Mouse (Mus musculus): ENCODE measurements around the gene Prss2. TPM values are rescaled to one million over a fixed set of nuclear protein-coding genes. Genes with fewer than 3 reads are reported as not detected.
"Not testable (repeated sequence)": the region's sequence is repeated elsewhere in the genome, so short reads cannot be mapped to it uniquely, and the experiment has no call there.

Gene Prss2
- polyA plus RNA-seq, 1 experiment: 0.46 TPM

GRCm38 (mm10) chr6:41537376-41537775 lies 15.8 kb downstream of the Prss2 start:
- DNase-seq: no peak
- WGBS: 84% methylated on average over 1 of the region's 1 CpGs
- Histone ChIP-seq H3K4me3 (replicated peaks; ENCODE audit: extremely low read depth, low read depth, low read length) (no peak overlapping the region), H3K4me1 (ENCODE audit: control insufficient read depth, insufficient read depth, low read length) (no peaks in the 10 kb centered on the region)
- TF ChIP-seq CTCF (IDR thresholded peaks at IDR 0.05; ENCODE audit: insufficient read depth, low read length) (no peak), POLR2A (IDR thresholded peaks at IDR 0.05; ENCODE audit: borderline replicate concordance, extremely low read depth, low read depth, low read length) (no peak)

GRCm38 (mm10) chr6:41538296-41538695 lies 16.7 kb downstream of the Prss2 start:
- DNase-seq; H3K4me3 ChIP-seq (replicated peaks; ENCODE audit: extremely low read depth, low read depth, low read length); H3K4me1 ChIP-seq (ENCODE audit: control insufficient read depth, insufficient read depth, low read length): not testable (repeated sequence)
- WGBS: 81% methylated on average over 7 of the region's 8 CpGs

DNA sequence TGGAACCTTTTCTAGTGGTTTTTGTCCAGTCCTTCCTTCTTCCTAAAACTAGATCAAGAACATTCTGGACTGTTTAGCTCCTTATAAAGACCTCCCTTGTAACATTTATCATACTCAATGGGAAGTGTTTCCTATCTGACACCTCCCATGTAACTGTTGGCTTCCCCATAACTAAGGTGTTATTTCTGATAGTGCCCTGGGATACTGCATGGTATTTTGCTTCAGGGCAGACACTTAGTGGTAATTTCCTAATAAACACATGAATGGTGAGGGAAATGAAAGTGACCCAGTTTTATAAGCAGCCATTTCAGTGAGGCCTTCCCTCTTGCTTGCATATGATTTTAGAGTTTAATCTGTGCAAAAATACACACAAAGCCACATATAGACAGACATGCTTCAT lies 19.2 kb downstream of the Prss2 start:
- H3K4me1 ChIP-seq (ENCODE audit: control insufficient read depth, insufficient read depth, low read length): no peaks in the 10 kb centered on the region
- TF ChIP-seq POLR2A (IDR thresholded peaks at IDR 0.05; ENCODE audit: borderline replicate concordance, extremely low read depth, low read depth, low read length): no peak
- no peak for TF ChIP-seq CTCF (IDR thresholded peaks at IDR 0.05; ENCODE audit: insufficient read depth, low read length)
- no peak for DNase-seq
- no peak overlapping the region for H3K4me3 ChIP-seq (replicated peaks; ENCODE audit: extremely low read depth, low read depth, low read length)

GRCm38 (mm10) chr6:41541746-41542145 lies 20.2 kb downstream of the Prss2 start:
- no peak overlapping the region for H3K4me3 ChIP-seq (replicated peaks; ENCODE audit: extremely low read depth, low read depth, low read length)
- no peak for DNase-seq
- WGBS: 56% methylated on average over 1 of the region's 1 CpGs
- H3K4me1 ChIP-seq (ENCODE audit: control insufficient read depth, insufficient read depth, low read length): no peaks in the 10 kb centered on the region
- TF ChIP-seq CTCF (IDR thresholded peaks at IDR 0.05; ENCODE audit: insufficient read depth, low read length) (no peak), POLR2A (IDR thresholded peaks at IDR 0.05; ENCODE audit: borderline replicate concordance, extremely low read depth, low read depth, low read length) (no peak)

- no peak overlapping the region for H3K4me3 ChIP-seq (replicated peaks; ENCODE audit: extremely low read depth, low read depth, low read length)
- no peak for TF ChIP-seq CTCF (IDR thresholded peaks at IDR 0.05; ENCODE audit: insufficient read depth, low read length)
- TF ChIP-seq POLR2A (IDR thresholded peaks at IDR 0.05; ENCODE audit: borderline replicate concordance, extremely low read depth, low read depth, low read length): no peak
- WGBS: 18% methylated on average over 3 of the region's 3 CpGs
Observed at GRCm38 (mm10) chr6:41542983-41543382, 21.4 kb downstream of the Prss2 start.

GRCm38 (mm10) chr6:41543411-41544050 lies 21.9 kb downstream of the Prss2 start:
- Histone ChIP-seq H3K4me1 (ENCODE audit: control insufficient read depth, insufficient read depth, low read length) (no peaks in the 10 kb centered on the region), H3K4me3 (replicated peaks; ENCODE audit: extremely low read depth, low read depth, low read length) (no peak overlapping the region)
- TF ChIP-seq POLR2A (IDR thresholded peaks at IDR 0.05; ENCODE audit: borderline replicate concordance, extremely low read depth, low read depth, low read length) (no peak), CTCF (IDR thresholded peaks at IDR 0.05; ENCODE audit: insufficient read depth, low read length) (no peak)
- WGBS: 10% methylated on average over 28 of the region's 28 CpGs
- DNase-seq: no peak

More at GRCm38 (mm10) chr6:41542983-41543382, 21.4 kb downstream of the Prss2 start:
- H3K4me1 ChIP-seq (ENCODE audit: control insufficient read depth, insufficient read depth, low read length): no peaks in the 10 kb centered on the region
- DNase-seq: no peak

DNA sequence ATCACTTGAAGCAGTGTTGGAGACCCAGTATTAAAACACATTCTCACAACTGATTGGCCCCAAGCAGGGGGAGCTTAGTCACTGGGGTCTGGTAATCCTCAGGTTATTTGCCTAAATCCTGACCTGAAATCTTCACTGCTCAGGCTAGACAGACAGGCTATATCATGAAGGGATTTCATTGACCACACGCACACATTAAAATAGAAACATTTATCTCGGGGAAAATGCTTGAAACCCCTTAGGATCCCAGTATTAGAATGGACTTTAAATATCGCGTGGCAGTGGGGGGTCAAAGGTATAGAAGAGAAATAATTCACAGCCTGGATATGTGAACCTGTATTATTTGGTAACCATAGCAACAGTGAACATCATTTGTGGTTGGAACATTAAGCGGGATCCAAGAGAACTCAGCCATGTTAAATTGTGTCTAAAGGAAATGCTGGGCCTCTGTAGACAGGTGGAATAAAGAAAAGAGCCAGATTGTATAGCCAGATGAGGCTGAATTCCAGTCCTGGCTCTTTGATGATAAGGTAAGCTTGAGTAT lies 22.9 kb downstream of the Prss2 start:
- H3K4me1 ChIP-seq (ENCODE audit: control insufficient read depth, insufficient read depth, low read length): no peaks in the 10 kb centered on the region
- TF ChIP-seq CTCF (IDR thresholded peaks at IDR 0.05; ENCODE audit: insufficient read depth, low read length) (no peak), POLR2A (IDR thresholded peaks at IDR 0.05; ENCODE audit: borderline replicate concordance, extremely low read depth, low read depth, low read length) (no peak)
- no peak for DNase-seq
- no peak overlapping the region for H3K4me3 ChIP-seq (replicated peaks; ENCODE audit: extremely low read depth, low read depth, low read length)
- WGBS: 78% methylated on average over 5 of the region's 5 CpGs

DNA sequence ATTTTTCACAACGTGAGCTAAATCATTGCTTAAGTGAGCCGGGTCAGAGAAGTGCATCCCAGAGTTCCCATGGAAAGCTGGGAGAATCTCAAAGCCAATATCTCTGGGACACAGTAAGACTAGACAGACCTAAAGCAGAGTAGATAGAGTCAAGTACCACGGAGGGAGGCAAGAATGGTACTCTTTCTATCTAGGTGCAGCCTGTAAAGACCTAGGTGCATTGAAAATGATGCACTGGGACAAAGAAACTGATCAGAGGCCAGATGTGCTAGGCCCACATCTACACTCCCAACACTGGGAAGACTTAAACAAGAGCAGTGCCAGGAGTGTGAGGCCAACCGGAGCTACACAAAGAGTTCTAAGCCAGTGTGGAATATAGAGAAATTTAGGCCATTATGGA lies 23.7 kb downstream of the Prss2 start:
- TF ChIP-seq POLR2A (IDR thresholded peaks at IDR 0.05; ENCODE audit: borderline replicate concordance, extremely low read depth, low read depth, low read length): no peak
- no peak for TF ChIP-seq CTCF (IDR thresholded peaks at IDR 0.05; ENCODE audit: insufficient read depth, low read length)
- no peak for DNase-seq
- H3K4me3 ChIP-seq (replicated peaks; ENCODE audit: extremely low read depth, low read depth, low read length): no peak overlapping the region
- WGBS: 77% methylated on average over 4 of the region's 4 CpGs
- H3K4me1 ChIP-seq (ENCODE audit: control insufficient read depth, insufficient read depth, low read length): no peaks in the 10 kb centered on the region

DNA sequence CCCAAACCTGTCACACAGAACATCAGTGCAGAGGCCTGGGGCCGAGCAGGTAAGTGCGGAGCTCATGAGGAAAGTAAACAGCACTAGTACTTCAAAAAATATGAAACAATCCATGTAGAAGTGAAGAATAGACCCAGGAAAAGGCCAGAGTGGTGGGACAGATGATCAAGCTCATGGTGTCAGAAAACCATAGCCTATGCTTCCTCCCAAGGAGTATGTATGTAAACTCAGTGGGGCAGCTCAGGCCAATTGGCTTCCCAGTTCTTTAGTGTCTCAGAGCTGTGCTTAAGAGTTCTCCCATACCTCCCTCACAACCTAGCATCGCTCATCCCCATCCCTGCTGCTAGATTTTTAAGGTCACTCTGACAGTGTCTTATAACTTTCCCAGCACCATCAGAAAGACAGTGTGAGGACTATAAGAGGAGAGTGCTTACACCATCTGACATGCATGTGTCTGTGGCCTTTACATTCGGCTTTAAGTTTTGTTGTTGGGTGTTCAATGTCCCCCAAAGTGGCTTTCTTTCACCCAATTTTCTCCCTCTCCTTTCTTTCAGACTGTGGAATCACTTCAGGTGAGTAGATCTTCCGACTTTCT lies 25.6 kb downstream of the Prss2 start:
- no peak for DNase-seq
- TF ChIP-seq POLR2A (IDR thresholded peaks at IDR 0.05; ENCODE audit: borderline replicate concordance, extremely low read depth, low read depth, low read length) (no peak), CTCF (IDR thresholded peaks at IDR 0.05; ENCODE audit: insufficient read depth, low read length) (no peak)
- Histone ChIP-seq H3K4me3 (replicated peaks; ENCODE audit: extremely low read depth, low read depth, low read length) (no peak overlapping the region), H3K4me1 (ENCODE audit: control insufficient read depth, insufficient read depth, low read length) (no peaks in the 10 kb centered on the region)
- 68% methylated on average over 5 of the region's 5 CpGs for WGBS

DNA sequence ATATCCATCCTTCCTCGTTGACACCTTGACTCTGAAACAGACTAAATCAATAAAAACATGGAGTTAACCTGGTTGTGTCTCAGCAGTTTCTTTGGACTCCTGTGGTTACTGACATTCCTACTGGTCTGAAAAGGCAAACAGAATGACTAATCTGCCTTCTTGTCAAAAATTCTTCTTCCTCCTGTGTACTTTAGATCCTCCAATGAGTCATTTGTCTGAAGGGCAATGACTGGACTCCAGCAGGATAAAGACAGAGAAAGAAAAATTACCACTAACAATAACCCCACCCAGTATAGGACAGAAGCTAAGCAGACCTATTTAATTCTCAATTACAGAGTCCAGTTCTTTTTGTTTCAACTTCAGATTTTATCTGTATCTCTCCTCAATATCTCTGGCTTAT lies 26.7 kb downstream of the Prss2 start:
- H3K4me1 ChIP-seq (ENCODE audit: control insufficient read depth, insufficient read depth, low read length): no peaks in the 10 kb centered on the region
- 25% methylated on average over 1 of the region's 1 CpGs for WGBS
- H3K4me3 ChIP-seq (replicated peaks; ENCODE audit: extremely low read depth, low read depth, low read length): no peak overlapping the region
- no peak for DNase-seq
- no peak for TF ChIP-seq POLR2A (IDR thresholded peaks at IDR 0.05; ENCODE audit: borderline replicate concordance, extremely low read depth, low read depth, low read length)
- no peak for TF ChIP-seq CTCF (IDR thresholded peaks at IDR 0.05; ENCODE audit: insufficient read depth, low read length)

Data from lung, adult 2 months (tissue).